Mouse (Mus musculus) Patski (cell line): ENCODE results near the gene Ppargc1a. TPM values are rescaled to one million over a fixed set of nuclear protein-coding genes. Genes with fewer than 3 reads are reported as not detected.

ENCODE experiments used
- ATAC-seq: fragments of 100-300 bp; one replicate; pipeline ENCODE4 v1.8.0; 2021
- CTCF ChIA-PET: fragments of 350-600 bp; sonication (Branson Sonifier 250); formaldehyde crosslinking; loops from one replicate; lab custom pipeline; 2022; ENCODE audit warnings: inconsistent platforms; lab: Charles Lee
- POLR2A ChIA-PET: fragments of 350-600 bp; sonication (Branson Sonifier 250); formaldehyde crosslinking; loops from one replicate; lab custom pipeline; 2022; ENCODE audit warnings: antibody characterized with exemption, inconsistent platforms; lab: Charles Lee
- DNase-seq: peaks from one replicate; pipeline ENCODE4 v3.0.0-alpha.2; 2011; ENCODE audit warnings: low read depth, low spot score
- H3K27me3 ChIP-seq: fragments of 371-371 bp; one replicate; pipeline ENCODE4 v1.5.1; 2021
- CTCF ChIP-seq: fragments of 100-300 bp; IDR thresholded peaks from one replicate; pipeline ENCODE4 v1.5.1; 2021
- in situ Hi-C: fragments of 300-500 bp; cut with MboI; formaldehyde crosslinking; loops from 3 replicates; pipeline ENCODE4 v1.11.1; 2018; ENCODE audit warnings: low pct_unique_long_range_greater_than_20kb, mixed read lengths
- polyA plus RNA-seq: library from polyadenylated mRNA; unstranded; gene quantifications from one replicate; pipeline ENCODE4 v1.2.3, GENCODE M21; 2021

Ppargc1a gene
- polyA plus RNA-seq, 1 experiment from 2014 or later, result 97.9 TPM

- DNase-seq (no peak), ATAC-seq (no peak)
- no peak for TF ChIP-seq CTCF
- POLR2A ChIA-PET, result interaction anchor here (0.6 to 1.0 kb wide), 7 partner anchors 20 to 619 kb away, joined by 3 to 7 read pairs (median 3); no protein-coding TSS in a partner anchor
- CTCF ChIA-PET, result interaction anchor here (0.7 to 1.8 kb wide), 6 partner anchors 8 to 618 kb away, joined by 3 to 6 read pairs (median 4); no protein-coding TSS in a partner anchor
- H3K27me3 ChIP-seq, result no peaks in the 10 kb centered on the region
- in situ Hi-C loops, result no loop called here
Observed at GRCm38 (mm10) chr5:51446299-51447090, 121.0 kb downstream of the Ppargc1a start.

- POLR2A ChIA-PET, result interaction anchor here (0.7 to 1.0 kb wide), 3 partner anchors 21 to 620 kb away, joined by 3 read pairs; no protein-coding TSS in a partner anchor
- no peaks in the 10 kb centered on the region for H3K27me3 ChIP-seq
- ATAC-seq (peak; percentile 84), DNase-seq (peak; percentile 64)
- CTCF ChIA-PET, result interaction anchor here (0.8 to 1.8 kb wide), 3 partner anchors 9 to 619 kb away, joined by 3 to 6 read pairs (median 3); no protein-coding TSS in a partner anchor
- in situ Hi-C loops, result no loop called here
- TF ChIP-seq CTCF, result no peak
Observed at GRCm38 (mm10) chr5:51445726-51446125, 121.8 kb downstream of the Ppargc1a start.

- ChIA-PET CTCF (interaction anchor here (0.9 to 1.4 kb wide), 2 partner anchors 10 to 14 kb away, joined by 3 read pairs; no protein-coding TSS in a partner anchor), POLR2A (interaction anchor here (0.7 to 1.2 kb wide), 2 partner anchors 10 to 23 kb away, joined by 3 to 5 read pairs; no protein-coding TSS in a partner anchor)
- ATAC-seq (no peak), DNase-seq (no peak)
- in situ Hi-C loops, result no loop called here
- H3K27me3 ChIP-seq, result no peaks in the 10 kb centered on the region
- no peak for TF ChIP-seq CTCF
Observed at GRCm38 (mm10) chr5:51439773-51440172, 127.8 kb downstream of the Ppargc1a start.

GRCm38 (mm10) chr5:51433905-51434304 is 133.6 kb downstream of the Ppargc1a start:
- H3K27me3 ChIP-seq, result no peaks in the 10 kb centered on the region
- ChIA-PET POLR2A (interaction anchor here (1.0 kb wide), 1 partner anchor 10 kb away, joined by 3 read pairs; no protein-coding TSS in a partner anchor), CTCF (no interaction called here)
- TF ChIP-seq CTCF, result no peak
- in situ Hi-C loops, result no loop called here
- ATAC-seq, result no peak
- DNase-seq, result no peak

GRCm38 (mm10) chr5:51432532-51432931 is 135.0 kb downstream of the Ppargc1a start:
- no peaks in the 10 kb centered on the region for H3K27me3 ChIP-seq
- POLR2A ChIA-PET, result interaction anchor here (0.6 kb wide), 1 partner anchor 14 kb away, joined by 3 read pairs; no protein-coding TSS in a partner anchor
- TF ChIP-seq CTCF, result no peak
- DNase-seq (no peak), ATAC-seq (no peak)
- in situ Hi-C loops, result no loop called here
- CTCF ChIA-PET, result interaction anchor here (1.1 to 1.3 kb wide), 2 partner anchors 9 kb away, joined by 3 to 5 read pairs; no protein-coding TSS in a partner anchor

- ATAC-seq, result no peak
- CTCF ChIA-PET, result interaction anchor here (1.1 to 1.3 kb wide), 2 partner anchors 8 to 9 kb away, joined by 3 to 5 read pairs; no protein-coding TSS in a partner anchor
Observed at GRCm38 (mm10) chr5:51432031-51432430, 135.5 kb downstream of the Ppargc1a start.

GRCm38 (mm10) chr5:51426406-51426805 is 141.1 kb downstream of the Ppargc1a start:
- TF ChIP-seq CTCF, result no peak
- DNase-seq, result no peak
- H3K27me3 ChIP-seq, result no peaks in the 10 kb centered on the region
- ATAC-seq, result no peak
- CTCF ChIA-PET, result interaction anchor here (1.0 kb wide), 1 partner anchor 19 kb away, joined by 4 read pairs; no protein-coding TSS in a partner anchor
- in situ Hi-C loops, result no loop called here
- POLR2A ChIA-PET, result interaction anchor here (1.1 kb wide), 1 partner anchor 14 kb away, joined by 3 read pairs; no protein-coding TSS in a partner anchor

More at GRCm38 (mm10) chr5:51432031-51432430, 135.5 kb downstream of the Ppargc1a start:
- DNase-seq, result no peak
- POLR2A ChIA-PET, result interaction anchor here (1.1 kb wide), 1 partner anchor 12 kb away, joined by 3 read pairs; no protein-coding TSS in a partner anchor
- no peaks in the 10 kb centered on the region for H3K27me3 ChIP-seq
- TF ChIP-seq CTCF, result no peak
- in situ Hi-C loops, result no loop called here

- no peak for DNase-seq
- ChIA-PET POLR2A (no interaction called here), CTCF (interaction anchor here (1.0 to 2.7 kb wide), 3 partner anchors 8 to 14 kb away, joined by 3 to 10 read pairs (median 3); no protein-coding TSS in a partner anchor)
- in situ Hi-C loops, result no loop called here
- ATAC-seq, result peak; percentile 51
- no peaks in the 10 kb centered on the region for H3K27me3 ChIP-seq
- TF ChIP-seq CTCF, result no peak
Observed at GRCm38 (mm10) chr5:51416377-51416776, 151.1 kb downstream of the Ppargc1a start.

- TF ChIP-seq CTCF, result no peak
- H3K27me3 ChIP-seq, result no peaks in the 10 kb centered on the region
- ChIA-PET POLR2A (no interaction called here), CTCF (interaction anchor here (1.8 to 2.7 kb wide), 2 partner anchors 9 to 14 kb away, joined by 3 to 10 read pairs; no protein-coding TSS in a partner anchor)
- in situ Hi-C loops, result no loop called here
- DNase-seq (no peak), ATAC-seq (no peak)
Observed at GRCm38 (mm10) chr5:51415456-51415855, 152.1 kb downstream of the Ppargc1a start.
